Mouse (Mus musculus): Measurements from ENCODE around the gene Taar8c.
"Not testable (repeated sequence)": the region's sequence is repeated elsewhere in the genome, so short reads cannot be mapped to it uniquely, and the experiment has no call there.

Gene Taar8c

DNA sequence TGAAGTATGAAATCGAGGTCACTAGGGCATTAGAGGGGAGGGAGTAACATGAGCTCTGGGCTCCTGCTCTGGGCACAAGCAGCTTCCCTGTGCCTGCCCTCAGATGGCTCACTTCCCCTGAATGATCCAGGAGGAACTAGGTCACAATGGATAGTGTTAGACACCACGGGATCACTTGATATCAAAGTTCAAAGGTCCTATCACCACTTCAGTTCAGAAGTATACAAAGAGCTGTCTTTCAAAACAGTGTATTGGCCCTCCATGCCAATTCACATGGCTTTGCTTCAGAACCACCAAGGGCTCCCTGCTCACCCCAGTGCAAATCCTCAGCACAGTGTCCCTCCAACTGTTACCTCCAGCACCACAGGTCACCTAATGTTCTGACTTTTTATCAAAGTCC lies 27.0 kb downstream of the Taar8c start:
- not testable (repeated sequence) for DNase-seq (ENCODE audit: low spot score in 2 of 2)

DNA sequence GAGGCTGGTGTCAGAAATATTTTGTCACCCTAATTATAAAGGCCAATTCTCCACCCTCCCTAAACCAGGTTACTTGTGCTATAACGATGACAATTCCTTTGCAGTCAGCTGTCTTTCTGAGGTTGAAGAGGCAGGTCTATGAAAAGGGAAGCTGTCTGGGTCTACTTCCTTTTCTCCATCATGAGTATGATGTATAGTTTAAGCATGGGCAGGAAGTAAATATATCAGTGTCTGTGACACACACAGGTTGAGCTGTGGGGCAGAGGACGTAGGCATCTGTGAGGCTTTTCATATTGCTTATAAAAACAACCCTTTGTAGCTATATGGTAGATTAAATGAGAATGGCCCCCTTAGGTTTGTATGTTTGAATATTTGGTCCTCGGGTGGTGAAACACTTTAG lies 42.7 kb downstream of the Taar8c start:
- DNase-seq (ENCODE audit: low spot score in 2 of 2): no peak

DNA sequence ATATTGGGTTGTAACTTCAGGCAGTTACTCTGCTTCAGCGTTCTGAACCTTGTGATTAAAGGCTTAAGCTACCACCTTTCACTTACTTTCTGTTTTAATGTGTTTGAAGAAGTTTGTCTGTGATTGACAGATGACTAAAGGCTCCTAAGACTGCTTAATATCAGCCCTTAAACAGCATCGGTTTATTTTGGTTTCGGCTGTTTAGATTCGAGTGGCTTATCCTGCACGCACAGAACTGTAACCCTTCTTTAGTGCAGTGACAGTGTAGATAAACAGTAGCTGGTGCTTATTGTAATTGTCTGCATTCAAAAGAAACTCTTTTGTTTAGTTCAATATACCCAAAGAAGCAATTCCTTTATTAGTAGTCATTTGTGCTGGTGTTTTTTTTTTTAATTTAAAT lies 49.7 kb downstream of the Taar8c start:
- no peak for DNase-seq (ENCODE audit: low spot score in 2 of 2)

Data from urinary bladder, postnatal 36 days (tissue).